Mouse (Mus musculus): ENCODE measurements around the gene Zfp839. TPM values are rescaled to one million over a fixed set of nuclear protein-coding genes. Genes with fewer than 3 reads are reported as not detected.

Gene Zfp839
- polyA plus RNA-seq, 1 experiment from 2014 or later, result 7.7 TPM

DNA sequence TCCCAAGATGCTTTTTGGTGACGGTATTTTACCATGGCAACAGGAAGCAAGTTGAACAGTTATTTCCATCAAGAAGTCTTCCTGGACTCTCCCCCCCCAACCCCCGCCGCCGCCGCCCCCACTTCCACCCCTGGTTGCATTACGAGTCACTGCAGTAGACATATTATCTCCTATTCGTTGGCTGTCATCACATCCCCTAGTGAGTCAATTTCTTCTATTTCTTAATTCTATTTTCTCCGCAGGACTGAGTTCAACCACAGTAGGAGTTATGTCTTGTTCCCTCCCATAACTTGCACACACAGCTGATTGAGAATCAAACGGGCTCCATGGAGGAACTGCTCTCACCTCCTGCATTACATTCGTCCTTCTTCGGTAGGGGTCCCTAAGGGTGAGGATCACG lies 38.1 kb downstream of the Zfp839 start:
- WGBS, result 43% methylated on average over 12 of the region's 12 CpGs
- H3K36me3 ChIP-seq, result peaks cover 8% of the 10 kb centered on the region
- H3K27me3 ChIP-seq, result no peaks in the 10 kb centered on the region
- peak overlapping the region; percentile 88 for H3K4me2 ChIP-seq
- no peaks in the 10 kb centered on the region for H3K9me3 ChIP-seq
- H3K4me3 ChIP-seq, result peak overlapping the region; percentile 79
- H3K27ac ChIP-seq, result 0 out of 2 replicates have a peak overlapping the region, but pooled peaks have one; percentile 85
- peak overlapping the region; percentile 84 for H3K9ac ChIP-seq
- no peak for ATAC-seq (ENCODE audit: insufficient number of reproducible peaks, insufficient read depth, low FRiP score, low TSS enrichment, low read depth)
- peaks cover 17% of the 10 kb centered on the region for H3K4me1 ChIP-seq

DNA sequence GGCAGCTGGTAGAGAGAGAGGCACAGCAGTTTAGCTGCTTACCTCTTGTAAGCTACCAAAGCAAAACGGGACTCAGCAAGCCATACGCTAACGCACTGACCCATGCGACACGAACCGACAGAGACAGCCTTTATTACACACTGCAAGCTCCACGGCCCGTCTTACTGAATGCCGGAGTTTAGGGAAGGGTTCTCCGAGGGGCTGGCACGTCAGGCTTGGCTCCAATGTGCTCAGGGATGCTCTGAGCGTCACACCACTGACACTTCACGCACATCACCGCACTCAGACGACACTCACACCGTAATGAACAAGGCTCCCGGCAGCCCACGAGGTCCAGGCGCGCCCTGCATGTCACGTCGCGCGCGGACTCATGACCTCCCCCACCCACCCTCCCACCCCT lies 38.6 kb downstream of the Zfp839 start:
- Histone ChIP-seq H3K4me3 (peak overlapping the region; percentile 79), H3K9me3 (no peaks in the 10 kb centered on the region), H3K36me3 (peaks cover 3% of the 10 kb centered on the region), H3K27ac (0 out of 2 replicates have a peak overlapping the region, but pooled peaks have one; percentile 85), H3K4me2 (peak overlapping the region; percentile 88), H3K9ac (peak overlapping the region; percentile 84), H3K4me1 (peaks cover 17% of the 10 kb centered on the region), H3K27me3 (no peaks in the 10 kb centered on the region)
- WGBS, result under 1% methylated on average over 25 of the region's 25 CpGs
- peak; percentile 26; the same call in 1 of the 2 replicates for ATAC-seq (ENCODE audit: insufficient number of reproducible peaks, insufficient read depth, low FRiP score, low TSS enrichment, low read depth)

DNA sequence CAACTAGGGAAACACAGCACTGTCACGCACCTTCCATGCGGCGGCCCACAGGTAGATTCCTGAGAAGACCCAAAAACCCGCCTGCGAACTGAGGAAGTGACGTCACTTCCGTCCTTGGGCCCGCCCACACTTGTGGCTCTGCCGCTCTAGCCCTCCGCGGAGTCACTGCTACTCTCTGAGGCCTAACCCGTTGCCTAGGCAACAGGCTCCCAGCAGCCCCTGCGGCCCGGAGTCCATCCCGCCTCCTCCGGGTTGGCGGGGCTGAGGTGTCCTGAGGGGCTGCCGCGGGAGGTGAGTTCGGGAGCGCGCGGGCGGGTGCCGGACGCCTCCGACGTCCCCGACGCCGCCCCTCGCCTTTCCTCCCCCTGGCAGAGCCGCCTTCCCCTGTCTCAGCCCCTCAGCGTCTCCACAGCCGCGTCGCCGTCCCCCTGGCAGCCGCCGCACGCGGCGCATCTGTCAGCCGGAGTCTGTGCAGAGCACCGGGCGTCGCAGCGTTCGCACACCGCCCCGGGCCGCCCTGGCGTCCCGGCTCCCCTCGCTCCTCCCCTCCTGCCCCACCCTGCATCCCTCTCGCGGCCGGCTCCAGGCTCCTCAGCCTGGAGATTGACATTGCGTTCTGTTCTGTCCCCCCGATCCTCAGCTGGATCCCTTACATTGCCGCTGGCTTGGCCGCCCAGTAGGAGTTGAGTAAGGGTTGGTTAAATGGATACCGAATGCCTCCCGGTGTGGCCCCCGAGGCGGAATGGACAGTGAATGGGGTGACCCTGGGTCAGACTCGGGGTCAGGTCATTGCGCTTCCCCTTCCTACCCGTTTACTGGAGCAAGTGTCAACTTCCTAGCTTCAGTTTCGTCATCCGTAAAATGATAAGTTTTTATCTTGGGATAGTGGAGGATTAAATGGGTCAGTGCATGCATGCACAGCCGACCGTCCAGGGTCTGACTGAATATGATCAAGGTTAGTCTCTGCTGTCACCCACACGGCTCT lies 39.3 kb downstream of the Zfp839 start, which contains the start of the genes Cinp and Tecpr2:
Gene Cinp (minus strand): TSS at position 110 of the 985 bp plus-strand sequence.
Gene Tecpr2 (plus strand): TSS at position 229 of the 985 bp plus-strand sequence.
- Histone ChIP-seq H3K36me3 (no peaks in the 10 kb centered on the region), H3K27me3 (no peaks in the 10 kb centered on the region), H3K9ac (peak within 1 kb of the TSS; percentile 84), H3K4me1 (peaks cover 17% of the 10 kb centered on the region), H3K4me3 (peak within 1 kb of the TSS; percentile 79), H3K27ac (peak within 1 kb of the TSS; percentile 85), H3K4me2 (peak within 1 kb of the TSS; percentile 88), H3K9me3 (no peaks in the 10 kb centered on the region)
- ATAC-seq (ENCODE audit: insufficient number of reproducible peaks, insufficient read depth, low FRiP score, low TSS enrichment, low read depth), result peak; percentile 99
- WGBS, result under 1% methylated on average over 69 of the region's 74 CpGs

DNA sequence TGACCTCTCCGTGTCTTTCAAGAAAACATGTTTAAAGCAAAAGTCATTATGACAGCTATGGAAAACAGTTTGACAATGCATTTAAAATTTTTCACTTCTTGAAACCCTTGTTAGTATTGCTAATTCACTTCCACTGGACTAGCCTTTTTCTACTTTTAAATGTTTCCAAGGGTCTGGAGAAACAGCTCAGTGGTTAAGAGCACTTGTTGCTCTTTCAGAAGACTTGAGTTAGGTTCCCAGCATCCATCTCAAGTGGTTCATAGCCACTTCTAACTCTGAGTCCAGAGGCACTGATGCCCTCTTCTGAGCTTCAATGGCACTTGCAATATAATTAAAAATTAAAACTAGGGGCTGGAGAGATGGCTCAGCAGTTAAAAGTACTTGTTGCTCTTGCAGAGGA lies 41.8 kb downstream of the Zfp839 start:
- Histone ChIP-seq H3K9ac (no peak overlapping the region), H3K4me1 (peaks cover 17% of the 10 kb centered on the region), H3K27ac (no peak overlapping the region), H3K4me2 (no peak overlapping the region), H3K27me3 (no peaks in the 10 kb centered on the region), H3K9me3 (no peaks in the 10 kb centered on the region), H3K4me3 (no peak overlapping the region), H3K36me3 (0 out of 2 replicates have a peak, but pooled peaks cover 2% of the 10 kb centered on the region)
- WGBS, result 93% methylated on average over 1 of the region's 1 CpGs
- ATAC-seq (ENCODE audit: insufficient number of reproducible peaks, insufficient read depth, low FRiP score, low TSS enrichment, low read depth), result no peak

GRCm38 (mm10) chr12:110902106-110902505 lies 52.1 kb downstream of the Zfp839 start:
- Histone ChIP-seq H3K36me3 (peaks cover 9% of the 10 kb centered on the region; the same call in 1 of the 2 replicates), H3K4me3 (no peak overlapping the region), H3K9ac (no peak overlapping the region), H3K4me1 (no peaks in the 10 kb centered on the region), H3K27ac (no peak overlapping the region), H3K27me3 (no peaks in the 10 kb centered on the region), H3K4me2 (no peak overlapping the region), H3K9me3 (no peaks in the 10 kb centered on the region)
- 69% methylated on average over 4 of the region's 4 CpGs for WGBS
- no peak for ATAC-seq (ENCODE audit: insufficient number of reproducible peaks, insufficient read depth, low FRiP score, low TSS enrichment, low read depth)

DNA sequence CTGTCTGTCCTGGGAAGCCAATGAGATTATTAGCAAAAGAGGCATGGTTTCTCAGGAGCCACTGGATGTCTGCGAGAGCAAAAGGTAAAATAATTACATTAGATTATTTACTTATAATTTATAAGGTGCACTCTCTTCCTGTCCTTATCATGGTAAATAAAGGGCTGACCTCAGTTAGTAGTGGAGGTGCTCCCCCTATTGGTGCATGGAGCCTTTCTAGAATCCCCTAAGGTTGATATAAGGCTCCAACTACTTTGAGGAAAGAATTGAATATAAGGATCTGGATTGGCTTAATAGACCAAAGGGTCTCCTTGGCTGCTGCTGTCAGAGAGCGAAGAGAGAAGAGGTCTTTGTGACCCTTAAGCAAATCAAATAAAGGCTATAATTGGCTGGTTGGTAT lies 53.5 kb downstream of the Zfp839 start:
- no peak for ATAC-seq (ENCODE audit: insufficient number of reproducible peaks, insufficient read depth, low FRiP score, low TSS enrichment, low read depth)
- Histone ChIP-seq H3K27ac (no peak overlapping the region), H3K4me3 (no peak overlapping the region), H3K4me2 (no peak overlapping the region), H3K9ac (no peak overlapping the region), H3K4me1 (0 out of 2 replicates have a peak, but pooled peaks cover 3% of the 10 kb centered on the region), H3K36me3 (0 out of 2 replicates have a peak, but pooled peaks cover 7% of the 10 kb centered on the region), H3K27me3 (no peaks in the 10 kb centered on the region), H3K9me3 (no peaks in the 10 kb centered on the region)
- 84% methylated on average over 2 of the region's 2 CpGs for WGBS

GRCm38 (mm10) chr12:110907845-110908244 lies 57.8 kb downstream of the Zfp839 start:
- Histone ChIP-seq H3K4me1 (0 out of 2 replicates have a peak, but pooled peaks cover 3% of the 10 kb centered on the region), H3K27me3 (no peaks in the 10 kb centered on the region), H3K9me3 (no peaks in the 10 kb centered on the region), H3K36me3 (peaks cover 7% of the 10 kb centered on the region; the same call in 1 of the 2 replicates), H3K9ac (no peak overlapping the region), H3K4me2 (no peak overlapping the region), H3K4me3 (no peak overlapping the region), H3K27ac (peak overlapping the region; percentile 62)
- WGBS, result 73% methylated on average over 3 of the region's 3 CpGs
- no peak for ATAC-seq (ENCODE audit: insufficient number of reproducible peaks, insufficient read depth, low FRiP score, low TSS enrichment, low read depth)

GRCm38 (mm10) chr12:110909962-110910361 lies 59.9 kb downstream of the Zfp839 start:
- H3K36me3 ChIP-seq, result peaks cover 10% of the 10 kb centered on the region
- H3K27ac ChIP-seq, result no peak overlapping the region
- H3K4me3 ChIP-seq, result no peak overlapping the region
- no peak overlapping the region for H3K4me2 ChIP-seq
- ATAC-seq (ENCODE audit: insufficient number of reproducible peaks, insufficient read depth, low FRiP score, low TSS enrichment, low read depth), result no peak
- H3K27me3 ChIP-seq, result no peaks in the 10 kb centered on the region
- 86% methylated on average over 2 of the region's 2 CpGs for WGBS
- H3K4me1 ChIP-seq, result 0 out of 2 replicates have a peak, but pooled peaks cover 3% of the 10 kb centered on the region
- H3K9ac ChIP-seq, result no peak overlapping the region
- no peaks in the 10 kb centered on the region for H3K9me3 ChIP-seq

DNA sequence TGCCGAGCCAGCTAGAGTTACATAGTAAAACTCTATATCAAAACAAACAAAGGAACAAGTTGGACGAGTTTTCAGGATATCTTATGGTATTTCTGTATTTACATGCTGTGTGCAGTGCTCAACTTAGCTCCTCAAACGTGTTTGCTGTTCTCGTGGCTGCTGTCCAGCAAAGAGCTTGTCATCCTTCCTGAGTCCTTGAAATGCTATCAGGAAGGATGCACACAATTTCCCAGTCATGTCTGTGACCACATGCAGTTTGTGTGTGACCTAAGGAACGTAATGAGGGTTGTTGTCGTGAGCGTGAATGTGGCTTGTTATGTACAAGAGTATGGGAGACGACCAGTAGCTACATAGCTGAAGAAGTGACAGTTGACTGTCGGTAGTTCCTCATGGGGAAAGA lies 65.7 kb downstream of the Zfp839 start:
- H3K27me3 ChIP-seq, result no peaks in the 10 kb centered on the region
- H3K4me1 ChIP-seq, result no peaks in the 10 kb centered on the region
- ATAC-seq (ENCODE audit: insufficient number of reproducible peaks, insufficient read depth, low FRiP score, low TSS enrichment, low read depth), result no peak
- peaks cover 35% of the 10 kb centered on the region for H3K36me3 ChIP-seq
- WGBS, result 83% methylated on average over 9 of the region's 9 CpGs
- H3K9ac ChIP-seq, result no peak overlapping the region
- no peaks in the 10 kb centered on the region for H3K9me3 ChIP-seq
- H3K4me3 ChIP-seq, result no peak overlapping the region
- H3K27ac ChIP-seq, result no peak overlapping the region
- no peak overlapping the region for H3K4me2 ChIP-seq
